Mouse (Mus musculus) macrophage (primary cell): ENCODE measurements at regions not wholly inside any gene's neighbourhood (a gene's known extent, or its start where the extent isn't known, plus 50 kb on each side); places are given as distances from the start of the nearest gene placed in this dataset.

Experiments
- H3K27ac ChIP-seq: fragments of 350-480 bp; formaldehyde crosslinking; 2 replicates; pipeline ENCODE4 v1.9.0; 2021
- H3K36me3 ChIP-seq: fragments of 350-480 bp; formaldehyde crosslinking; 2 replicates; pipeline ENCODE4 v1.9.0; 2021; ENCODE audit errors: inconsistent target
- H3K4me3 ChIP-seq: fragments of 350-480 bp; formaldehyde crosslinking; 2 replicates; pipeline ENCODE4 v1.9.0; 2021; ENCODE audit errors: inconsistent target
- H3K79me2 ChIP-seq: fragments of 350-480 bp; formaldehyde crosslinking; 2 replicates; pipeline ENCODE4 v1.9.0; 2021; ENCODE audit errors: inconsistent target
- WGBS: methylation state at CpG from one replicate; pipeline ENCODE4 v1.1.7; 2026; ENCODE audit warnings: inconsistent platforms; ENCODE audit not compliant: missing documents; 5-methylcytosine and 5-hydroxymethylcytosine counted together

DNA sequence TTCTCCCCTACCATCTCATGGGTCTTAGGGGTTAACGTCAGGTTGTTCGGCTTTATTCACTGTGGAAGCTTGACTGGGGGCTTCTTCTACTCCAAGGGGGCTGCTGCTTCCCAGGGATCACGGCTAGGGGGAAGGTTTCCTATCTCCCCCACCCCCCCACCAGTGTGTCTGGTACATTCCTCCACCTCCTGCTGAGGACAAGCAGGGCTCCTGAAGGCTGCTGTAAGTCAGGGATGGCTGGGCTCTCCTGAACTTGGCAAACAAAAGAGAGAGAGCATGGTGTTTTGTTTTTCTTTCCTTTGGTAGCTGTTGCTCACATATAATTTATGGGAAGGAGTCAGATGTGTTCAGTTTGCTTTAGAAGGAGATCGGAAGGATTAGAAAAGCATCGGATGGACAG, 54.7 kb upstream of the Commd3 start:
- no peak overlapping the region for H3K27ac ChIP-seq
- 88% methylated on average over 4 of the region's 5 CpGs for WGBS

GRCm38 (mm10) chr2:18609868-18610185, 62.4 kb upstream of the Commd3 start:
- peak overlapping the region; percentile 62 for H3K4me3 ChIP-seq
- 14% methylated on average over 10 of the region's 10 CpGs for WGBS
- H3K79me2 ChIP-seq: no peaks in the 10 kb centered on the region
- no peaks in the 10 kb centered on the region for H3K36me3 ChIP-seq
- no peak overlapping the region for H3K27ac ChIP-seq

More for the DNA sequence above, 54.7 kb upstream of the Commd3 start:
- no peak overlapping the region for H3K4me3 ChIP-seq
- H3K79me2 ChIP-seq: no peaks in the 10 kb centered on the region
- H3K36me3 ChIP-seq: no peaks in the 10 kb centered on the region

DNA sequence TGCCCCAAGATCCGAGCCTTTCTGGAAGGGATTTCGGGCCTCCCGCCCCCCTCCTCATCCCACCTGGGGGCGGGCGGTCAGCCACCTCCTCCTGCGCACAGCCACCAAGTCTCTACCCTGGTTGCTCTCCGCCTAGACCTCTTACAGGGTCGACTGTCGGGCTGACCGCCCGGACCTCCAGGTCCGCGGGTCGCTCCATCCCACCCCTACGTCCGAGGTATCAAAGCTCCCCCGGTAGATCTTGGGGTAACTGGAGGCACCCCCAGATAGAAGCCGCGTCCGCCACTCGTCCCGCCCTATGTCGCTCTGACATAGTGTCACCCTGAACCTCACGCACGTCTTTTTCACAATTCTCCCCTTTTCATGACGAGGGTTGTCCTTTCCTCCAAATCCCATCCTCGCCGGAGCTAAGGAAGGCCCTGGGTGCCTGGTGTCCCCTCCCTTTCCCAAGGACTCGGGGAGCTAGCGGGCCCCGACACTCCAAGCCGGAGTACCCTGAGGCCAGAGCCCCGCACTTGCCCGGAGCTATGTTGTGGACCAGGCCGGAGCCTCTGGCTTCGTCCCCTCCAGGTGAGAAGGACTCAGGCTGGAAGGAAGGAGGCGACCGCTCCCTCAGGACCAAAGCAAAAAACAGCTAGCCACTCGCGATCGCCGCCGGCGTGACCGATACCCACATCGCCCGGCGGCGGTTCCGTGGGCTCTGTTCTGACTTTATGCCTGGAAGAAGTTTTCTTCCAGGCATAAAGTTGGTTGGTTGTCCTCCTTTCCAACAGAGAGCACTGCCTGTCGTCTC, 62.9 kb upstream of the Commd3 start:
- peak overlapping the region; percentile 62 for H3K4me3 ChIP-seq

DNA sequence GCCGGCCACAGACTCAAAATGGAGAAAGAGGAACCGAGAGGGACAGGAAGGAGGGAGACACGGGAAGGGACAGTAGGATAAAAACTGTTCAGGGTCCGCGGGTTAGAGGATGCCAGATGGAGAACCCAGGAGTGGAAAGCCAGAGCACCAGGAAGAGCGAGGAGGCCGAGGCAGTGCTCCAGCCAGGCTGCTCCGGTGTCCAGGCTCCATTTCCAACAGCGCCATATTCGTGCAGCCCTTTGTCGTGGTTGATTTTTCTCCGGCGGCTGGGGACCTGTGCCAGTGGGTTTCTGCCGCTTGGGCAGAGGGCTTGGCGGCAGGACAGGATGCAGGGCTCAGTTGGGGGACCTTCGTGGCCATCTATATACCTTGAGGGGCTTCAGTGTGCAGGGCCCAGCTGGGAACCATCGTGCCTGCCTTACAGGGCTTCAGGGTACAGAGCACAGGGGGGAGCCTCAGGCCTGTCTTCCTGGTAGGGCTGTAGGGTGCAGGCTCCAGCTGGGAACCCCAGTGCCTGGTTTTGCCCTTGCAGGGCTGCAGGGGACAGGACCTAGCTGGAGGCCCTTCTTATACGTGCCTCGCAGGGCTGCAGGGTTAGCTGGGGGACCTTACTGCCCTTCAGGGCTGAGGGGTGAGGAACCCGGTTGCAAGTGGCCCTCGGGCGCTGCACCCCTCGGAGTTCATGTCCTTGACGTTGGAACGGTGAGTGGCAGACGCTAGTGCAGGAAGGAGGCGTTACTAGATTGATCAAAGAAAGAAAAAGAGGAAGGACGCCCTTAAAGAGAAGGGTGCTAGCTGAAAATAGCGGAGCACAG, 63.7 kb upstream of the Commd3 start:
- Histone ChIP-seq H3K4me3 (peak overlapping the region; percentile 62), H3K36me3 (no peaks in the 10 kb centered on the region), H3K27ac (peak overlapping the region; percentile 81), H3K79me2 (no peaks in the 10 kb centered on the region)
- 2% methylated on average over 29 of the region's 29 CpGs for WGBS

More for the DNA sequence above, 62.9 kb upstream of the Commd3 start:
- Histone ChIP-seq H3K36me3 (no peaks in the 10 kb centered on the region), H3K79me2 (no peaks in the 10 kb centered on the region), H3K27ac (peak overlapping the region; percentile 81)
- WGBS: 2% methylated on average over 50 of the region's 51 CpGs

GRCm38 (mm10) chr2:18607586-18608259, 64.5 kb upstream of the Commd3 start:
- no peaks in the 10 kb centered on the region for H3K79me2 ChIP-seq
- peak overlapping the region; percentile 62 for H3K4me3 ChIP-seq
- H3K36me3 ChIP-seq: no peaks in the 10 kb centered on the region
- 3% methylated on average over 11 of the region's 14 CpGs for WGBS
- peak overlapping the region; percentile 81 for H3K27ac ChIP-seq

- Histone ChIP-seq H3K36me3 (no peaks in the 10 kb centered on the region), H3K27ac (peak overlapping the region; percentile 81), H3K79me2 (no peaks in the 10 kb centered on the region), H3K4me3 (peak overlapping the region; percentile 62)
- WGBS: 14% methylated on average over 6 of the region's 6 CpGs
Observed at GRCm38 (mm10) chr2:18607088-18607487, 65.1 kb upstream of the Commd3 start.

DNA sequence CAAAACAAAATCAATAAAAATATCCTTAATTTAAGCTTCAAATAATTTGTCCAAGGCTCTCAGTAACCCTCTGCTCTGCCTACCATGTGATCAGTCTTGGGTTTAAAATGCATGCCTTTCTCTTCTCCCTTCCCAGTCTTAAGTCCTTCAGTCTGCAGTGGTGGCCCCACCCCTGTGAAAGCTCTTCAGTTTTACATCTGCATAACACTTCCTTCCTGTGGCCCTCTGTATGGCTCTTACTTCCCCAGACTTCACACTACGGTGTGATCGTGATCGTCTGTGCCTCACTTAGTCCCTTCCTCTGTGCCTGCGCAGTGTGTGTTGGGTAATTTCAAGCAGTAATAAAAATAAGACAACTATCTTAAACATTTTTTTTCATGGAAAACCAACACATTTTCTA, 80.0 kb upstream of the Commd3 start:
- no peak overlapping the region for H3K4me3 ChIP-seq
- no peaks in the 10 kb centered on the region for H3K79me2 ChIP-seq
- WGBS: 12% methylated on average over 4 of the region's 4 CpGs
- H3K27ac ChIP-seq: no peak overlapping the region
- no peaks in the 10 kb centered on the region for H3K36me3 ChIP-seq

DNA sequence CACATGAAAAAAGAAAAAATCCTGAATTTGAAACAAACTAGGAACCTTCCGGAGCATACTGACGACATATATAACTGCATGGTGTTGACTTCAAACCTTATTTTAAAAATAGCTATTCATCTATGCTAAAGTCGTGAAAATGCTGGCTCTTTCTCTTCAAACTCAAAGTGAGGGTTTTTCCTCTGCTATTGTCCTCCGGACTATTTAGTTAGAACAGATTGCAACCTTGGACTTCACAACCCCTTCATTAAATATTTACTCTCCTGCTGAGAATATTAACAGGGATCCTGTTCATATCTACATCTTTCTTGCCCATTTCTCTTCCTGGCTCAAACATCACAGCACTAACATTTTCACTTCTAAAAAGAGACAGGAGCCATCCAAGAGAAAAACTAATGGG, 84.0 kb upstream of the Commd3 start:
- no peaks in the 10 kb centered on the region for H3K36me3 ChIP-seq
- no peaks in the 10 kb centered on the region for H3K79me2 ChIP-seq
- WGBS: 17% methylated on average over 4 of the region's 4 CpGs
- peak overlapping the region; percentile 83 for H3K4me3 ChIP-seq
- H3K27ac ChIP-seq: no peak overlapping the region

DNA sequence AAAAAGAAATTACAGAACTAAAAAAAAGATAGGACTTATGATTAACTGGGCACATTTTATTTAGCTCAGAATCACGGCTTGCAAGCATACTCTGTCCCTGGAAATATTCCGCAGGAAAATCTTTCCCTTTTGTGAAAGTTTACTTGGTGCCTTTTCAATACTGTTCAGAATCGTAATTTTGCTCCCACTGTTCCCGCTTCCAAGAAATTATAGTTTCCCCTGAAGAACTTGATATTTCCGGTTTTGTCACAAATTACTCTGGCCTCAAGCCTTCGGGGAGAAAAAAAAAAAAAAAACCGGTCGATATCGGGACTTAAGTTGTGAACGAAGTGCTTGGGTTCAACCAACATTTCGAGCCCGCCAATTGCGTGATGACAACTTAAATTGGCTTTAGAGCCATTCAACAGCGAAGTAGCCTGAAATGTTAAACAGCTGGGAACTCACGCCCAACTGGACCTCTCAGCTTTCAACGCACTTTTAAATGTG, 84.4 kb upstream of the Commd3 start:
- H3K27ac ChIP-seq: peak overlapping the region; percentile 13; the same call in 1 of the 2 replicates
- H3K4me3 ChIP-seq: peak overlapping the region; percentile 83
- H3K79me2 ChIP-seq: no peaks in the 10 kb centered on the region
- WGBS: 1% methylated on average over 16 of the region's 16 CpGs
- no peaks in the 10 kb centered on the region for H3K36me3 ChIP-seq

DNA sequence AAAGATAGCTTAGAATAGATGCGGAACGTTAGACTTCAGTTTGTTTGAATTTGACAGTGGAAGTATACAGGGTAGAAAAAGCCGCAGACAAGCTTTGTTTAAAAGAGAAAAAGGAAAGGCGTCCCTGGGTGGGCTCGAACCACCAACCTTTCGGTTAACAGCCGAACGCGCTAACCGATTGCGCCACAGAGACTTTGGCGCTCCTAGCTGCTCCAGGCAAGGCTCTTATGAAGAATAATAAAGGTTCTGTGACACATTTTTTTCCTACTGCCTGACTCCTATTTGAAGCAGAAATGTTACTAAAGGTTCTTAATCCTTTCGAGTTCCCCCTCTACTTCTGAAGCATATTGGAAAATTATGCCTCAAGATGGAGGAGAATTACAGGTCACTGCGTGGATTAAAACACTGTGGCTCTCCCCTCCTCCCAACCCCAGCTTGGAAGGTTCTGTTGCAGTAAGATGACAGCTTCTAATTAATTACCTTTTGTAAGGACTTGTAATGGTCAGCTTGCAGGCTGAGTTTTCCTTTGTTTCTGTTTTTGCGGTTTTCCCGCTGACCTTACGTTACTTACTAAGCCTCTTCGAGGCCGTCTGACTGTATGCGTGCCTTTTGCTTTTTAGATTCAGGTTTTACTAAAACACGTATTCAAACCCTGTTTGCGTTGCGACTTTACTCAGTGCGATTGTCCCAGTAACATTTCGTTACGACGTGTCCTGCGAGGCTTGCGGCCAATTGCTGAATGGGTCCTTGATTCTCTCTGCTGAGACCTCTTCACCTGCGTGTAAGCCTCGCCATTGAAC, 85.1 kb upstream of the Commd3 start:
- WGBS: 2% methylated on average over 31 of the region's 31 CpGs
- Histone ChIP-seq H3K79me2 (no peaks in the 10 kb centered on the region), H3K4me3 (peak overlapping the region; percentile 83), H3K27ac (peak overlapping the region; percentile 13; the same call in 1 of the 2 replicates), H3K36me3 (no peaks in the 10 kb centered on the region)

- Histone ChIP-seq H3K36me3 (no peaks in the 10 kb centered on the region), H3K27ac (no peak overlapping the region), H3K4me3 (no peak overlapping the region), H3K79me2 (no peaks in the 10 kb centered on the region)
- WGBS: 47% methylated on average over 8 of the region's 9 CpGs
Observed at GRCm38 (mm10) chr2:18585564-18586336, 86.4 kb upstream of the Commd3 start.

DNA sequence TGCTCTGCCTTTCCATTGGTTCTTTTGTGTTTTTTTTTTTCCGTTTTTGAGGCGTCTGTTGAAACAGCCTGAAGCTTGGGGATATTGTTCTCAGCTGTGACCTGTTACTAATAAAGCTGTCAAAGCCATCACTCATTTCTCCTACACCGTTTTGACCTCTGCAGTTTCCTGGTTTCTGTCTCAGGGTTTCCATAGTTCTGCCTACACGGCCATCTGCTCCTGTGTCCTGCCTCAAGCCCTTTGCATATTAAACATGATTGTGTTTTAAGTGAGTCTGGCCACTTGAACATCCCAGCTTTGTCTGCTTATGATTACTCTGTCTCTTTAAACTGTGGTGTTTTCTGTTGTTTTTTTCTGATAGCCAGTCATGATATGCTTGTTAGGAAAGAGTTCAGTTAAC, 114.1 kb upstream of the Commd3 start:
- Histone ChIP-seq H3K36me3 (no peaks in the 10 kb centered on the region), H3K27ac (no peak overlapping the region), H3K79me2 (no peaks in the 10 kb centered on the region), H3K4me3 (no peak overlapping the region)
- 32% methylated on average over 4 of the region's 4 CpGs for WGBS

- Histone ChIP-seq H3K27ac (no peak overlapping the region), H3K4me3 (no peak overlapping the region), H3K79me2 (no peaks in the 10 kb centered on the region), H3K36me3 (no peaks in the 10 kb centered on the region)
- WGBS: 94% methylated on average over 5 of the region's 5 CpGs
Observed at GRCm38 (mm10) chr2:18547964-18548643, 124.1 kb upstream of the Commd3 start.
